Mouse (Mus musculus): ENCODE measurements around the gene Olfr648.

Gene Olfr648

DNA sequence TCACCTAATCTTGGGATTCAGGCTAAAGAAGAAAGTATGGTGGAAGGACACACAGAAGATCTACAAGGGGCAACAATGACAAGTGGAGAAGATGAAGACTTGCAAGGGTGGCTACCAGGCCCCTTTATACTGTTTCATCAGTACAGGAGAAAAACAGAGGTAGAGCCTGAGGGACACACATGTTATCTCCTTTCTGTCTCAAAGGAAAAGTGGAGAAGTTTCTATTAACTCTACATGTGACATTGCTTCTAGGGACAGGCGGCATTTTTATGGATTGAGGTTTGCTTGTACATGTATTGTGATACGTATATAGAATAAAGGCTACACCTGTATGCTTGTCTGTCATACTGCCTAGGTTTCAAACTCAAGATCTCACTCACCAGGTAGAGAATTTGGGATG, at the start of gene Olfr648:
Gene Olfr648, minus strand, starts transcription at position 101 of the 400 bp plus-strand sequence.
- no peak for DNase-seq (ENCODE audit: low read depth)

DNA sequence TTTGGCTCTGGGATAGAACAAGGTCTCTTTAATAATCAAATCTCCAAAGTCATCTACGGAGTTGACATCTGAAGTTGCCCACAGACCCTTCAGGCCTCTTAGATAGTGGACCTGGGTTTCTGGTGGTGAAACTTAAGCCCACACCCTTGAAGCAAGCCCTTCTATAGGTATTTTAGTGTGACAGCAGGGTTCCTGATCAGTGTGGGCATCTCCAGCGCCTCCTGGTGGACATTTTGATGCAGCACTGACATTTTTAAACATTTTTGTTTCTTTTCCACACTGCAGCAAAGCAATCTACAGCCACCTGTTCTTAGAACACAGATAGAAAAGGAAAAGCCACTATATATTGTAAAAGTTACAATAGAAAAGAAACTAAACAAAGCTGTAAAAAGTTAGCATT, 48.0 kb upstream of the Olfr648 start:
- DNase-seq (ENCODE audit: low read depth) = no peak

DNA sequence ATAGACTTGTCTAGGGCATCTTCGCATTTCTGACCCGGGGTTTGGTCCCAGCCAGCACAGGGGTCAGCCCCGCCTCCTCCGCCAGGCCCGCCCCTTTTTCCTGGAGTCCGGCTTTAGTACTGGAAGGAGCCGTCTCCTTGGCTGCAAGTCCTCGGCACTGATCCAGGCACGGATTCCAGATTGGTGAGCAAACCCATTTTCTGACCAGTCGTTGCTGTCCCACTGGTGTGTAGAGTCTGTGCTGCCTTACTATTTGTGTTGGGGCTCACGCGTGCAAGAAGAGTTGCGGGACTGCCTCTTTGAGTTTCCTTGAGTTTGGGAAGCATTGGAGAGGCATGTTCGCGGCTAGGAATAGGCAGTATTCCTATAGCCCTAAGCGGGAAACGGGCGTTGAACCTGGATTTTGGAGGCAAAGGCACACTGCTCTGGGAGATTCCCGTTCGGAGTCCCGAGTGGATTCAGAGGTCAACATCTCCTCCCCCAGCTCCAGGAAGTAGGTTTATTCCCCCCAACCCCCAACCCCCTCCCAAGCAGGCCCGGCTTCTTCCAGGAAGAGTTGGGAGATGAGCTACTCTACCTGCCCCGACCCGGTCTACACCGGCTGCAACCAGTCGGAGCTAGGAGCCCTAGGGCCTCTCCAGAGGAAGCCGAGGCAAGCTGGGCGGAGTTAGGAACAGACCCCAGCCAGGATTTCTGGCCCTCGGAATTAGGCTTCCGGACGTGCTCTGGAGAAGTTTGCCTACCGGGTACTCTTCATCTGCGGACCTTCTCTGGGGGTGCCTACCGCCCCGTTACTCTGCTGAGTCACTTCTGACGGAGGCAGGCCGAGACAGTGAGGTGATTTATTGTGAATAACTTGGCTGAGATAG, 35.7 kb upstream of the Olfr648 start, which contains the start of gene Trim6:
Gene Trim6, plus strand, starts transcription at position 93 of the 869 bp plus-strand sequence.
- DNase-seq (ENCODE audit: low read depth) = peak; percentile 56

DNA sequence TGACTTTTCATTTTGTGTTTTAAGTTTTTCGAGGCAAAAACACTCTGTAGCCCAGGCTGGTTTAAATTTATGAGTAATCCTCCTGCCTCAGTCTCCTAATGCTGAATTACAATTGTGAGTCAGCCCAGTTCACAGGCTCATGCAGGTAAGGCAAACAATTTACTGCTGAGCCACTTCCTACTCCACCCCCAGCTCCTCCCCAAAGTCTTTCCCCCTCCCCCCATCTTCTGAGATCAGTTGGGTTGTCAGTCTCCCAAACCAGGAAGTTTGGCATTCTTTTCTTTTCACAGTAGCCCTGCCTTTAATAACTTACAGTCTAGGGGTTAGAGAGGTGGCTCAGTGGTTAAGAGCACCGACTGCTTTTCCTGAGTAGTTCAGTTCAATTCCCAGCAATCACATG, 34.7 kb upstream of the Olfr648 start:
- no peak for DNase-seq (ENCODE audit: low read depth)

DNA sequence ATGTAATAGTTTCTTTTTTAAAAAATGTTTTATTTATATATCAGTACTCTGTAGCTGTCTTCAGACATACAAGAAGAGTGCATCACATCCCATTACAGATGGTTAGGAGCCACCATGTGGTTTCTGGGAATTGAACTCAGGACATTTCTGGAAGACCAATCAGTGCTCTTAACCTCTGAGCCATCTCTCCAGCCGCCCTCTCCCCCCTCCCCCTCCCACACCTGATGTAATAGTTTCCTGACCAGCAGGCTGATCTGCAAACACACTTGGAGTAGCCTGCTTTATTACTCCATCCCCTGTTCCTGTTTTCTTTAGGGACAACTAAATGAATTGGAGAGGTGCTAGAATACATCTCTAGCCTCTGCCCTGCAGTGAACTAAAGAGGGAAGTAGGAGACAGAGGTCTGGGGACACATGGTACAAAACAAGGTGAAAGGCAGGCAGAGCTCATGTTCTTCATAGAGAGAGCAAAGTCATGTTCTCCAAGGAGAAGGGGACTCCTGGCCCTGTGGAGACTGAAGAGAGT, 32.9 kb upstream of the Olfr648 start:
- no peak for DNase-seq (ENCODE audit: low read depth)

- no peak for DNase-seq (ENCODE audit: low read depth)
Observed at GRCm38 (mm10) chr7:104206197-104206596, 23.0 kb upstream of the Olfr648 start.

DNA sequence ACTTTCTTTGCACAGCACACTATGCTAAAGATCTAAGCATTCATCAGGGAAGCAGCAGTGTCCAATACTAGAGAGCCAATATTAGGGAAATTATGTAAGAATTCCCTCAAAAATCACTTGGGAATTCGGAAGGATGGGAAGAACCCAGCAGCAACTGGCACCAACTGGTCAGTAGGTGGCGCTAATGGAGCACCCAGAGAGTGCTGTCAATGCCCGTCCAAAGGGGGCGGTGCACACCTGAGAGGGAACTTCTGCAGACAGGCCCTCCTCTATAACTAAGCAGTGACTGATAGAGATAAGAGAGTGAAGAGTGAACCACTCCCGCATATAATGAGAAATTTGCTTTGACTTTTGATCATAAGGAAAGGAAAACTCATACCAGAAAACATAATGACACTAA, 16.6 kb upstream of the Olfr648 start:
- DNase-seq (ENCODE audit: low read depth) = peak; percentile 31

DNA sequence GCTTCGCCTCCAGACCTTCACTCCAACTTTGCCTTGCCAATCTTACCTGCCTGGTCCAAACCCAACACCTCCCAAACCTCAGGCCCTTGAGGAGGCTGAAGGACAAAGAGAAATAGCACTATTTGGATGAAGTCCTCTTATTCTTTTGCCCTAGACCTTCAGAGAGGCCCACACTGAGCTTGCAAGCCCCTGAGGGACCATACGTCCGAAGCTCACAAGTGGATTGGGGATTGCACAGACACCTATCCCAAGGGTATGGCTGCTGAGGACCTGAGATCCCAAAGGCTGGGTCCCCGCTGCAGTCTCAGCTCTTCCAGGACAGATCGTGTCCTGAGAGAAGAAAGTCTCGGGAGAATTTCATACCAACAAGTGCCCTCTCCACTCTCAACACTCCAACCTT, 12.7 kb upstream of the Olfr648 start, which contains the start of gene Olfr649:
Gene Olfr649, minus strand, starts transcription at position 101 of the 400 bp plus-strand sequence.
- no peak for DNase-seq (ENCODE audit: low read depth)

DNA sequence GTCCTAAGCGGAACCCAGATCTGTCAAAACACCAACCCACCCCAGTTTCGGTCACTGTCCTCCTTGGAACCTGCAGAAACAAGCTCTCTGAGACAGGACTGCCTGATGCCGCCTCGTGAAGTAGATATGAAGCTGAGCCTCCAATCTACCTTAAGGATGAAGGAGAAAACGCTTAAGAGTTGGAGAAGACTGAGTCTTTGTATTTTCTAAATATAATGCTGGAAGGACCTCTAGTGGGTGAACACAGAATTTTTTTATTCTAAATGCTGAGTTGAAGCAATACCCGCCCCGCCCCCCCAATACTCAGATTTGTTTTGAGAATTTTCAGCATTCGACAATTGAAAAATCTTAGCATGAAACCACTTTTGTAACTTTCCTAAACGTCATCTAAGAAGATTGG, 8.1 kb upstream of the Olfr648 start:
- DNase-seq (ENCODE audit: low read depth) = no peak

GRCm38 (mm10) chr7:104179074-104179473, 4.1 kb downstream of the Olfr648 start:
- DNase-seq (ENCODE audit: low read depth) = no peak

- no peak for DNase-seq (ENCODE audit: low read depth)
Observed at GRCm38 (mm10) chr7:104178422-104179054, 4.7 kb downstream of the Olfr648 start.

DNA sequence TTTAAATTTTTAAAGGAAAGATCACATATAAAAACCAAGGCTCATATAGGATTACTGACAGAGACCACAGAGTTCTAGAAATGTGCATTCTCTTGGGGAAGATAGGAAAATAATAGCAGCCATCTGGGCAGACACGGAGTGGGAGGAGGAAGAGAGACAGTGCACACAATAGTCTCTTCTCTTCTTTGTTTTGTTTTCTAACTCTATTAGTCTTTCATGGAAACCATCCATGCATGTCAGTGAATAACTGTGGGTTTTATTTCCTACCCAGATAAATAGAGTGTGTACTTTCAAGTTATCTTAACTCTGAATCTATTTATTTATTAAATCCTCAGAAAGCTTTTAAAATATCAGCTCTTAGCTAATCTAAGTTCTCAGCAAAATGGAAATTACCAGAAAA, 8.1 kb downstream of the Olfr648 start:
- DNase-seq (ENCODE audit: low read depth) = no peak

DNA sequence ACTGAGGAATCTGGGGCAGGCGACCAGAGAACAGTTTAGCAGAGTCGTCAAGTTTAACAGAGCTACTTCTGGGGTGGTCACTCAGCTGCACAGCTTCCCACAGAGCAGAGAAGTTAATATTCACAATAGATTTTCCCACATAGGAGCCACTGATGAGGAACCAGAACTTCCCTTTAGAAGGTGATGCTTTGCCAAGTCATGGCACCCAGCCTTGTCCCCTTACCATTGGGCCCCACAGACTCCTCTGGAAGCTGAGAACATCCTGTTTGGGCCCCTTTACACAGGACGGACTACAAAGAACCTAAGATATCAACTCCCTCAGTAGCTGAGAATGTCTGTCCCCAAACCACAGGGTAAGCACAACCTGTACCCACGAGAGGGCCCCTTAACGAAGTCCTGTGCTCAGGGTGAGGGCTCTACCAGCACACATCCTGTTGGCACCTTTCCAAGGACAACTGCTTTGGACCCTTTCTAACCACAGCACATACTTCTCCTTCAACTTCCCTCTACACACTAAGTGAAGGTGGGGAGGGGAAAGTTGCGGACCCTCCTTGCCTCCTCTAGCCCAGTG, 13.5 kb downstream of the Olfr648 start:
- no peak for DNase-seq (ENCODE audit: low read depth)

- DNase-seq (ENCODE audit: low read depth) = no peak
Observed at GRCm38 (mm10) chr7:104167105-104167504, 16.1 kb downstream of the Olfr648 start.

- no peak for DNase-seq (ENCODE audit: low read depth)
Observed at GRCm38 (mm10) chr7:104150456-104150855, 32.7 kb downstream of the Olfr648 start, which contains the start of gene Ubqlnl. TSS of gene Ubqlnl (minus strand) at chr7:104150556.

DNA sequence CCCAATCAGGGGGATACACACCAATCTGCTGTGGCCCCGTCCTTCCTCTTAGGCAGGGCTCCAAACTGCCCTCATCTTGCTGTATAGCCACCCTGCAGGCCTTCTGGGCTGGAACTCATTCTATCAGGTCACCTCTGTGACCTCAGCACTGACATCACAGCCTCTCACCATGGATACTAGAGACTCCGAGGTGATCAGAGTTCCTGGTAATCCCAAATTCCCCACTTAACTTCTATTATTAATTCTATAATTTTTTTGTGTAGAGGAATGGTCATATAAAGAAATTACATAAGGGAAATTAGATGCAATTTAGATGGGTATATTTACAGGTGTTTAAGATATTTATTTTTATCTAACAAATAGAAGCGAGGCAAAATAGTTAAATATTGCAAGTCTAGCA, 40.0 kb downstream of the Olfr648 start, which contains the start of gene Ubqln3:
Gene Ubqln3, minus strand, starts transcription at position 101 of the 400 bp plus-strand sequence.
- DNase-seq (ENCODE audit: low read depth) = no peak

DNA sequence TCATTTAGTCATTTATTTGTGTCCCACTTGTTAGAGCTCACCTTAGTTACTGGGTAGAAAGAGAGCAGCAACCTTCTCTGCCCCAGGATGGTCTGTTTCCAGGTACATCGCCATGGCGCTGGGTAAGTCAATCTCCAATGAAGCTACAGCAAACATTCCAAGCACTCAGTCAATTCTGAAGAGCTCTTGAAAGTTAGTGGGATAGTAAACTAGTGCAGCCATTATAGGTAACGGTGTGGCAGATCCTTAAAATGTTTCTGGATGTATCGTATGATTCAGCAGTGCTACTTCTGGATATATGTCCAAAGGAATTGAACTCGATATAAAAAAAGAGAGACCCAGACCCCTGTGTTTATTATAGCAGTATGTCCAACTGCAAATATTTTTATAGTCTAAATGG, 45.9 kb downstream of the Olfr648 start, which contains the start of gene Olfr643:
Gene Olfr643, minus strand, starts transcription at position 101 of the 400 bp plus-strand sequence.
- DNase-seq (ENCODE audit: low read depth) = no peak

- DNase-seq (ENCODE audit: low read depth) = no peak
Observed at GRCm38 (mm10) chr7:104129726-104130125, 53.5 kb downstream of the Olfr648 start, which contains the start of gene Ubqln5. TSS of gene Ubqln5 (minus strand) at chr7:104129826.

All from fibroblast of lung, adult 2 months (primary cell).